Mouse (Mus musculus) liver, postnatal 0 days (tissue): ENCODE measurements around the gene Gyg.

Source experiments
- CTCF ChIP-seq: sonication (generic); IDR thresholded peaks from 2 replicates; pipeline ENCODE4 v1.5.1; 2016; ENCODE audit warnings: antibody characterized with exemption, low read depth
- EP300 ChIP-seq: IDR thresholded peaks from 2 replicates; pipeline ENCODE4 v1.6.1; 2016; ENCODE audit warnings: antibody characterized with exemption, low read depth, mild to moderate bottlenecking

GRCm38 (mm10) chr3:20132731-20133130 lies 22.4 kb downstream of the Gyg start:
- no peak for TF ChIP-seq CTCF
- no peak for TF ChIP-seq EP300
